Mouse (Mus musculus): ENCODE measurements around the gene Phc1. TPM values are rescaled to one million over a fixed set of nuclear protein-coding genes. Genes with fewer than 3 reads are reported as not detected.
"Not testable (repeated sequence)": the region's sequence is repeated elsewhere in the genome, so short reads cannot be mapped to it uniquely, and the experiment has no call there.

Phc1 gene
- 2.1 and 2.2 TPM in 2 replicates for polyA plus RNA-seq (2015; fragmentation: Nextera tagmentation; extraction: Ambion mirVana)

- H3K36me3 ChIP-seq: no peaks in the 10 kb centered on the region
- peaks cover 33% of the 10 kb centered on the region for H3K4me1 ChIP-seq (replicated peaks)
- H3K27ac ChIP-seq: peak within 1 kb of the TSS; percentile 55
- peak within 1 kb of the TSS; percentile 86 for H3K4me2 ChIP-seq
- peaks cover 10% of the 10 kb centered on the region; the same call in 1 of the 2 replicates for H3K27me3 ChIP-seq
- ATAC-seq (ENCODE audit: low read depth) (no peak), DNase-seq (peak; percentile 3)
- WGBS (ENCODE audit: insufficient replicate concordance): 5% methylated on average over 17 of the region's 17 CpGs
- peak within 1 kb of the TSS; percentile 78 for H3K4me3 ChIP-seq (replicated peaks)
- no peaks in the 10 kb centered on the region for H3K9me3 ChIP-seq (replicated peaks)
- peak within 1 kb of the TSS; percentile 75 for H3K9ac ChIP-seq
Measured at GRCm38 (mm10) chr6:122340349-122341000, at the start of gene Phc1. TSS of gene Phc1 (minus strand) at chr6:122340561.

DNA sequence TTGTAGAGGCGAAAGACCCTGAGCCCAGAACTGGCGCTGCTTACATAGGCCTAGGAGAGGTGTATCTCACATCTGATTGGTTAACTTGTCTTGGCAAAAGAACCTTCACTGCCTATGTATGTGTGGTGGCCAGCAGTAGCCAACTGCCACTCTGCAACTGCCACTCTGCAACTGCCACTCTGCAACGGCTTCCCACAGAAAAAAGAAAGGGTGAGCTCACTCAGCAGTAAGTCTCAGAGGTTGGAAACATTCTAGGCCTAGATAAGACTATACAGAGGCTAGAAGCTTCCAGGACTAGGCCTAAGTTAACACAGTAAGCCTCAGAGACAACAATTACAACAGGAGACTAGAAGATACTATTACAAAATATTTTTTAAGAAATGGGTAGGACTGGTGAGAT, 49.6 kb upstream of the Phc1 start:
- Histone ChIP-seq H3K9ac (peak overlapping the region; percentile 88), H3K4me1 (replicated peaks) (peaks cover 60% of the 10 kb centered on the region), H3K27ac (peak overlapping the region; percentile 97), H3K4me3 (replicated peaks) (peak overlapping the region; percentile 71), H3K4me2 (peak overlapping the region; percentile 86), H3K36me3 (peaks cover 13% of the 10 kb centered on the region)
- not testable (repeated sequence) for H3K9me3 ChIP-seq (replicated peaks); H3K27me3 ChIP-seq; DNase-seq; ATAC-seq (ENCODE audit: low read depth)
- 64% methylated on average over 3 of the region's 3 CpGs for WGBS (ENCODE audit: insufficient replicate concordance)

GRCm38 (mm10) chr6:122387177-122388028, 47.0 kb upstream of the Phc1 start:
- Histone ChIP-seq H3K4me1 (replicated peaks) (peaks cover 38% of the 10 kb centered on the region), H3K36me3 (peaks cover 13% of the 10 kb centered on the region), H3K27ac (peak overlapping the region; percentile 13)
- 74% methylated on average over 12 of the region's 12 CpGs for WGBS (ENCODE audit: insufficient replicate concordance)
- not testable (repeated sequence) for ATAC-seq (ENCODE audit: low read depth); DNase-seq; H3K27me3 ChIP-seq; H3K9ac ChIP-seq; H3K4me2 ChIP-seq; H3K4me3 ChIP-seq (replicated peaks); H3K9me3 ChIP-seq (replicated peaks)

DNA sequence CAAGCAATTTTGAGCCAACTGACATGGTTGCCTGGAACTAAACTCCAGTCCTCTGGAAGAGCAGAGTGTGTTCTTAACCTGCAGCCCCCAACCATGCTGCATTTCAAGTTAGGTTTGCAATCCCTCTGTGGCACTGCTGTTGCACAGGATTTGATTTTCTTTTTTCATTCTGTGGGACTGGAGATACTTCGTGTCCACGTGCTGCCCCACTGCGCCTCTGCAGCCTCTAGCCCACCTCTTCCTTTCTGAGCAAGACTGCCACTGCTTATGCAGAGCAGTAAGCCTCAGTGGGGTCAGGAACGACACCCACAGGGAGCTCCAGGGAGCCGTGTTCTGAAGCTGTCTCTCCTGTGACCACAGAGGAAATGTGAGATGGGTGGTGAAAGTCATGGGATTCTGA, 45.4 kb upstream of the Phc1 start:
- WGBS (ENCODE audit: insufficient replicate concordance): 52% methylated on average over 5 of the region's 5 CpGs
- peaks cover 26% of the 10 kb centered on the region for H3K4me1 ChIP-seq (replicated peaks)
- no peak overlapping the region for H3K27ac ChIP-seq
- DNase-seq (no peak), ATAC-seq (ENCODE audit: low read depth) (no peak)
- no peak overlapping the region for H3K4me3 ChIP-seq (replicated peaks)
- no peak overlapping the region for H3K4me2 ChIP-seq
- H3K27me3 ChIP-seq: no peaks in the 10 kb centered on the region
- H3K9ac ChIP-seq: no peak overlapping the region
- no peaks in the 10 kb centered on the region for H3K9me3 ChIP-seq (replicated peaks)
- peaks cover 13% of the 10 kb centered on the region for H3K36me3 ChIP-seq

- no peak overlapping the region for H3K4me2 ChIP-seq
- DNase-seq: no peak
- no peak overlapping the region for H3K9ac ChIP-seq
- H3K27me3 ChIP-seq: no peaks in the 10 kb centered on the region
- no peaks in the 10 kb centered on the region for H3K9me3 ChIP-seq (replicated peaks)
- no peak for ATAC-seq (ENCODE audit: low read depth)
- peaks cover 13% of the 10 kb centered on the region for H3K36me3 ChIP-seq
- H3K27ac ChIP-seq: no peak overlapping the region
- 83% methylated on average over 13 of the region's 13 CpGs for WGBS (ENCODE audit: insufficient replicate concordance)
- H3K4me1 ChIP-seq (replicated peaks): peaks cover 18% of the 10 kb centered on the region
- H3K4me3 ChIP-seq (replicated peaks): no peak overlapping the region
Measured at GRCm38 (mm10) chr6:122384886-122385285, 44.5 kb upstream of the Phc1 start.

DNA sequence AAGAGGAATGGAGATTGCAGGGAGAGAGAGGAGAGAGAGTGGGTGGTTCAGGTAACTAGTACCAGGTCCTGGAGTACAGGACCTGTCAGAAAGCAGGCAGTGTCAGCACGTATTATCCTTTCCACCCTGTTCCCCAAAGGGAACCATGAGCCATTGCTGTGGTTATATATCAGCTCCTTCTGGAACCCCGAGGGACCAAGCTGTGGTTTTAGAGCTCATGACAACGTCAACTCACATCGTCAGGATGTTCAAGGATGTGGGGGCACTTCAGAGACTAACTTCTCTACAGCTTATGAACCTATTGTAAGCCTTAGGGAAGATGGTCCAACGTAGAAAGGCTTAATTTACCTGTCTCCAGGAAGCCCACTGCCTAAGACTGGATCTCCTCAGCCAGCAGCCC, 42.9 kb upstream of the Phc1 start:
- H3K27me3 ChIP-seq: no peaks in the 10 kb centered on the region
- H3K27ac ChIP-seq: no peak overlapping the region
- no peaks in the 10 kb centered on the region for H3K9me3 ChIP-seq (replicated peaks)
- no peak overlapping the region for H3K4me3 ChIP-seq (replicated peaks)
- no peak for ATAC-seq (ENCODE audit: low read depth)
- 32% methylated on average over 5 of the region's 5 CpGs for WGBS (ENCODE audit: insufficient replicate concordance)
- no peak overlapping the region for H3K4me2 ChIP-seq
- no peaks in the 10 kb centered on the region for H3K36me3 ChIP-seq
- DNase-seq: no peak
- no peak overlapping the region for H3K9ac ChIP-seq
- H3K4me1 ChIP-seq (replicated peaks): peaks cover 8% of the 10 kb centered on the region; the same call in 1 of the 2 replicates

DNA sequence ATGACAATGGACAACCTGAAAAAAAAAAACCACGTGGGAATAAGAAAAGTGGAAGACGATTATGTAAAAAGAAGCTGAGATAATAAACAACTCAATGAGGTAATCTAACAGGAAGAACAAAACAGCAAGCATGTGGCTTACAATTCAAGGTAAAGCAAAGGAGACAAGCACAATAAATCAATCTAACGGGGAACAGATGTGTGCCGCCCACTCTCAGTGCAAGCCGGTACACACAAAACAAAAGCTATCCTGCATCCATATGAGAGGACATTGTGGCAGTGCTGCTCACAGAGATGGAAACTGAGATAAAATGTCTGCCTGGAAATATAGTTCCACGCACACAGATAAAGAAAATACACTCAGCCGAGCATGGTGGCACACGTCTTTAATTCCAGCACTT, 41.7 kb upstream of the Phc1 start:
- H3K4me1 ChIP-seq (replicated peaks): no peaks in the 10 kb centered on the region
- H3K4me3 ChIP-seq (replicated peaks): no peak overlapping the region
- H3K27me3 ChIP-seq: no peaks in the 10 kb centered on the region
- H3K36me3 ChIP-seq: no peaks in the 10 kb centered on the region
- DNase-seq: no peak
- no peak overlapping the region for H3K4me2 ChIP-seq
- no peak overlapping the region for H3K27ac ChIP-seq
- ATAC-seq (ENCODE audit: low read depth): no peak
- 57% methylated on average over 8 of the region's 8 CpGs for WGBS (ENCODE audit: insufficient replicate concordance)
- no peaks in the 10 kb centered on the region for H3K9me3 ChIP-seq (replicated peaks)
- H3K9ac ChIP-seq: no peak overlapping the region

GRCm38 (mm10) chr6:122368245-122368644, 27.9 kb upstream of the Phc1 start:
- no peak overlapping the region for H3K4me3 ChIP-seq (replicated peaks)
- WGBS (ENCODE audit: insufficient replicate concordance): 17% methylated on average over 3 of the region's 3 CpGs
- H3K4me2 ChIP-seq: no peak overlapping the region
- H3K36me3 ChIP-seq: no peaks in the 10 kb centered on the region
- H3K27me3 ChIP-seq: no peaks in the 10 kb centered on the region
- DNase-seq: no peak
- no peak for ATAC-seq (ENCODE audit: low read depth)
- no peak overlapping the region for H3K27ac ChIP-seq
- H3K9ac ChIP-seq: no peak overlapping the region
- H3K9me3 ChIP-seq (replicated peaks): no peaks in the 10 kb centered on the region
- H3K4me1 ChIP-seq (replicated peaks): no peaks in the 10 kb centered on the region

DNA sequence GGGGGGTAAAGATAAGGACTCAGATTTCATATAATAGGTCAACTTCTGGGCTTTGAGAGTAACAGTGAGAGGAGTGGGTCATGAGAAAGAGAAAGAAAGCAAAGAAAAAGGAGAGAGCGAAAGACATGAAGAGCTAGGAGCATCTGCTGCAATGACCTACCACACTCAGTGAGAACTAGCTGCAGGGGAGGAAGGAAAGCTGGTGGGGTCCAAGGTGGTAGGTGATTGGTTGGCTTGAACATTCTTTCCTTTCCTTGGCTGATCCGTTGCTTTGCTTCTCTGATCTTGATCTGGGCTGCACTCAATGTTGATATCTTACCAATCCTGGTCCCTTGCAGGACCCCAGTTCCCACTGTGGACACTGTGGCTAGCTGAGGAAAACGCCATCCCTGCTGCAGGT, 26.6 kb upstream of the Phc1 start:
- no peak overlapping the region for H3K4me2 ChIP-seq
- no peak overlapping the region for H3K9ac ChIP-seq
- WGBS (ENCODE audit: insufficient replicate concordance): 31% methylated on average over 3 of the region's 3 CpGs
- no peaks in the 10 kb centered on the region for H3K4me1 ChIP-seq (replicated peaks)
- no peaks in the 10 kb centered on the region for H3K9me3 ChIP-seq (replicated peaks)
- no peak for DNase-seq
- H3K27me3 ChIP-seq: no peaks in the 10 kb centered on the region
- H3K36me3 ChIP-seq: no peaks in the 10 kb centered on the region
- H3K27ac ChIP-seq: no peak overlapping the region
- H3K4me3 ChIP-seq (replicated peaks): no peak overlapping the region
- ATAC-seq (ENCODE audit: low read depth): no peak

DNA sequence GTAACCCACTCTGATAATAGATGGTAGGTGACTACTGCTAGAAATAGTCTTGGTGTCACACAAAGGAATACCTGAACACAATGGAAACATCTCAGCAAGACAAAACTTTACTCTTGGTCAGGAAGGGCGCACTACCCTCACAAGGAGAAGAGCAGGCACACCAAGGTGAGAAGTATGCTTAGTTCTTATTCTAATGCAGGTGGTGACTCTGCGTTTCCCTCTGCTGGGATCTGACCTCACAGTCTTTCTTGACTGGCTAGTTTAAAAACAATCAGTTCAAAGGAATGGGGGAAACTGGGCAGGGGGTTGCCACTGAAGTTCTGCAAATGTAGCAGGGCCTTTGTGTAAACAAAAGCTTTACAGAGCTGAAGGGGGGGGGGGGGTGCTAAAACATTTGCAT, 25.9 kb upstream of the Phc1 start:
- H3K9me3 ChIP-seq (replicated peaks): no peaks in the 10 kb centered on the region
- no peak overlapping the region for H3K4me2 ChIP-seq
- H3K27ac ChIP-seq: no peak overlapping the region
- ATAC-seq (ENCODE audit: low read depth): no peak
- no peak for DNase-seq
- WGBS (ENCODE audit: insufficient replicate concordance): 42% methylated on average over 2 of the region's 2 CpGs
- no peak overlapping the region for H3K4me3 ChIP-seq (replicated peaks)
- H3K4me1 ChIP-seq (replicated peaks): no peaks in the 10 kb centered on the region
- no peaks in the 10 kb centered on the region for H3K36me3 ChIP-seq
- H3K9ac ChIP-seq: no peak overlapping the region
- no peaks in the 10 kb centered on the region for H3K27me3 ChIP-seq

- no peak overlapping the region for H3K27ac ChIP-seq
- ATAC-seq (ENCODE audit: low read depth) (no peak), DNase-seq (no peak)
- H3K9ac ChIP-seq: no peak overlapping the region
- no peaks in the 10 kb centered on the region for H3K27me3 ChIP-seq
- no peaks in the 10 kb centered on the region for H3K4me1 ChIP-seq (replicated peaks)
- H3K36me3 ChIP-seq: no peaks in the 10 kb centered on the region
- WGBS (ENCODE audit: insufficient replicate concordance): 44% methylated on average over 3 of the region's 3 CpGs
- H3K9me3 ChIP-seq (replicated peaks): no peaks in the 10 kb centered on the region
- no peak overlapping the region for H3K4me3 ChIP-seq (replicated peaks)
- no peak overlapping the region for H3K4me2 ChIP-seq
Measured at GRCm38 (mm10) chr6:122365706-122366105, 25.3 kb upstream of the Phc1 start.
